ENCODE assay signal across 10 mouse cellular contexts in genomic region chr5:136237607-136238006, GRCm38 (mm10). TPM values are rescaled to one million over a fixed set of nuclear protein-coding genes. Genes with fewer than 3 reads are reported as not detected.
A peak's percentile ranks its signal among the peaks of the same experiment; 100 is the strongest.
DNase-seq lines count a peak whose midpoint lies in the region; ATAC-seq lines count a peak whose summit lies in the region.
"Had no signal": no experiment of that assay in that cellular context is flagged by ENCODE, and none has a peak within 500 bp of the region (broad histone marks: within the 10 kb centered on the region; RNA-seq: fewer than 3 reads in every experiment).

No protein-coding gene starts in this region.

- peaks cover 8% of the 10 kb centered on the region for H3K4me1 ChIP-seq in heart, embryonic 12.5 days (replicated peaks)
- peaks cover 4% of the 10 kb centered on the region; the same call in 1 of the 2 replicates for H3K4me1 ChIP-seq in embryonic facial prominence, embryonic 11.5 days (ENCODE audit: control insufficient read depth, insufficient read depth, low read length)
- H3K4me1 ChIP-seq in kidney, embryonic 14.5 days (ENCODE audit: control insufficient read depth, insufficient read depth, low read length) = no peaks in the 10 kb centered on the region; the same call in 1 of the 2 replicates
- peaks cover 27% of the 10 kb centered on the region for H3K4me1 ChIP-seq in midbrain, embryonic 14.5 days (ENCODE audit: control insufficient read depth, insufficient read depth, low read length)

- H3K9me3 ChIP-seq in heart, embryonic 12.5 days (replicated peaks) = no peaks in the 10 kb centered on the region
- H3K9me3 ChIP-seq in embryonic facial prominence, embryonic 11.5 days (replicated peaks; ENCODE audit: control insufficient read depth, low read length) = no peaks in the 10 kb centered on the region
- no peaks in the 10 kb centered on the region for H3K9me3 ChIP-seq in kidney, embryonic 14.5 days (ENCODE audit: control insufficient read depth, low read length)
- no peaks in the 10 kb centered on the region for H3K9me3 ChIP-seq in midbrain, embryonic 14.5 days (ENCODE audit: control insufficient read depth, low read length)

- peaks cover 81% of the 10 kb centered on the region for H3K27me3 ChIP-seq in heart, embryonic 12.5 days (replicated peaks)
- H3K27me3 ChIP-seq in embryonic facial prominence, embryonic 11.5 days (ENCODE audit: control insufficient read depth, insufficient read depth, low read length) = no peaks in the 10 kb centered on the region
- H3K27me3 ChIP-seq in kidney, embryonic 14.5 days (ENCODE audit: control insufficient read depth, insufficient read depth, low read length) = no peaks in the 10 kb centered on the region
- no peaks in the 10 kb centered on the region for H3K27me3 ChIP-seq in midbrain, embryonic 14.5 days (ENCODE audit: control insufficient read depth, insufficient read depth, low read length)
- H3K27me3 ChIP-seq: CH12.LX had no signal

- H3K27ac ChIP-seq in heart, embryonic 12.5 days (ENCODE audit: poor library complexity, severe bottlenecking) = no peak overlapping the region
- no peak overlapping the region for H3K27ac ChIP-seq in embryonic facial prominence, embryonic 11.5 days (replicated peaks; ENCODE audit: low read depth, low read length)
- H3K27ac ChIP-seq in kidney, embryonic 14.5 days (ENCODE audit: low read depth, low read length) = no peak overlapping the region
- H3K27ac ChIP-seq in midbrain, embryonic 14.5 days (replicated peaks; ENCODE audit: low read depth, low read length) = no peak overlapping the region

- ATAC-seq in heart, embryonic 12.5 days (ENCODE audit: insufficient number of reproducible peaks, low FRiP score) = no peak
- ATAC-seq in embryonic facial prominence, embryonic 11.5 days (replicated peaks; ENCODE audit: insufficient number of reproducible peaks, low FRiP score, low TSS enrichment, low read depth) = no peak
- ATAC-seq in kidney, embryonic 14.5 days (ENCODE audit: low FRiP score, low TSS enrichment) = no peak
- ATAC-seq in midbrain, embryonic 14.5 days (ENCODE audit: low FRiP score, low TSS enrichment) = no peak

- intact Hi-C loops in left cerebral cortex, postnatal 36 days (cut with DNase I) = no loop called here

- no peaks in the 10 kb centered on the region for H3K36me3 ChIP-seq in heart, embryonic 12.5 days
- H3K36me3 ChIP-seq in embryonic facial prominence, embryonic 11.5 days (replicated peaks; ENCODE audit: control insufficient read depth, insufficient read depth, low read depth, low read length) = no peaks in the 10 kb centered on the region
- H3K36me3 ChIP-seq in kidney, embryonic 14.5 days (ENCODE audit: control insufficient read depth, insufficient read depth, low read length) = no peaks in the 10 kb centered on the region
- H3K36me3 ChIP-seq in midbrain, embryonic 14.5 days (ENCODE audit: control insufficient read depth, insufficient read depth, low read length) = no peaks in the 10 kb centered on the region

- DNase-seq in heart, adult 8-10 months (ENCODE audit: low spot score) = no peak
- peak; percentile 27 for DNase-seq in embryonic facial prominence, embryonic 11.5 days (ENCODE audit: low spot score)
- DNase-seq in midbrain, embryonic 14.5 days = peak; percentile 43
- no peak for DNase-seq in left cerebral cortex, postnatal 36 days (ENCODE audit: low spot score in 2 of 2)
- DNase-seq in spleen, postnatal 36 days (ENCODE audit: low spot score in 2 of 2) = no peak
- no peak for DNase-seq in left cerebral cortex, adult 8-10 months (ENCODE audit: low spot score in 2 of 2)

- WGBS in heart, embryonic 12.5 days = under 1% methylated on average over 19 of the region's 19 CpGs
- WGBS in embryonic facial prominence, embryonic 11.5 days = 2% methylated on average over 19 of the region's 19 CpGs
- WGBS in kidney, embryonic 14.5 days = 1% methylated on average over 19 of the region's 19 CpGs
- WGBS in midbrain, embryonic 14.5 days = 2% methylated on average over 19 of the region's 19 CpGs

- H3K4me2 ChIP-seq in heart, embryonic 12.5 days = peak overlapping the region; percentile 68
- H3K4me2 ChIP-seq in embryonic facial prominence, embryonic 11.5 days (ENCODE audit: low read depth, low read length) = peak overlapping the region; percentile 57
- peak overlapping the region; percentile 57 for H3K4me2 ChIP-seq in kidney, embryonic 14.5 days (replicated peaks; ENCODE audit: low read depth, low read length)
- H3K4me2 ChIP-seq in midbrain, embryonic 14.5 days (ENCODE audit: low read length) = peak overlapping the region; percentile 59

- peak overlapping the region; percentile 33 for H3K4me3 ChIP-seq in heart, embryonic 12.5 days
- H3K4me3 ChIP-seq in embryonic facial prominence, embryonic 11.5 days (ENCODE audit: low read depth, low read length) = peak overlapping the region; percentile 27
- H3K4me3 ChIP-seq in kidney, embryonic 14.5 days (ENCODE audit: low read length) = peak overlapping the region; percentile 31
- peak overlapping the region; percentile 28 for H3K4me3 ChIP-seq in midbrain, embryonic 14.5 days (replicated peaks; ENCODE audit: low read depth, low read length)
- H3K4me3 ChIP-seq: erythroblast, embryonic 14.5 days had no signal

- 0 out of 2 replicates have a peak overlapping the region, but pooled peaks have one; percentile 21 for H3K9ac ChIP-seq in heart, embryonic 12.5 days
- H3K9ac ChIP-seq in embryonic facial prominence, embryonic 11.5 days (replicated peaks; ENCODE audit: low read length) = peak overlapping the region; percentile 43; the same call in 1 of the 2 replicates
- no peak overlapping the region for H3K9ac ChIP-seq in kidney, embryonic 14.5 days (ENCODE audit: low read depth, low read length)
- peak overlapping the region; percentile 45; the same call in 1 of the 2 replicates for H3K9ac ChIP-seq in midbrain, embryonic 14.5 days (replicated peaks; ENCODE audit: low read length)

RNA-seq across cellular contexts. Expression of gene Sh2b2, which starts 8.7 kb away (rescaled TPM):
- 1.5 and 1.9 TPM in 2 replicates for polyA plus RNA-seq in heart, embryonic 12.5 days (2016; fragmentation: Nextera tagmentation; extraction: Ambion mirVana)
- under 1 TPM; 0.24 to 0.82 (median 0.53) TPM for total RNA-seq in heart, adult 8-10 months (2022)
- 9.7 and 9.8 TPM in 2 replicates for polyA plus RNA-seq in embryonic facial prominence, embryonic 11.5 days (2014; fragmentation: Nextera tagmentation; extraction: Ambion mirVana)
- polyA plus RNA-seq in kidney, embryonic 14.5 days (2014; fragmentation: Nextera tagmentation; extraction: Ambion mirVana) = 5.0 and 5.4 TPM in 2 replicates
- 23.9 and 30.8 TPM in 2 replicates for polyA plus RNA-seq in midbrain, embryonic 14.5 days (2014; fragmentation: Nextera tagmentation; extraction: Ambion mirVana)
- total RNA-seq in left cerebral cortex, postnatal 36 days (2021) = 1 to 10 TPM; 8.0 to 9.7 TPM
- total RNA-seq in left cerebral cortex, adult 8-10 months (2022) = 1 to 10 TPM; 5.3 to 7.5 (median 6.7) TPM

RNA-seq across cellular contexts. Expression of gene Prkrip1, which starts 38.8 kb away (rescaled TPM):
- 41.8 and 48.1 TPM in 2 replicates for polyA plus RNA-seq in heart, embryonic 12.5 days (2016; fragmentation: Nextera tagmentation; extraction: Ambion mirVana)
- total RNA-seq in heart, adult 8-10 months (2022) = 10 to 100 TPM; 14.8 to 21.1 (median 19.0) TPM
- polyA plus RNA-seq in embryonic facial prominence, embryonic 11.5 days (2014; fragmentation: Nextera tagmentation; extraction: Ambion mirVana) = 70.7 and 75.6 TPM in 2 replicates
- polyA plus RNA-seq in kidney, embryonic 14.5 days (2014; fragmentation: Nextera tagmentation; extraction: Ambion mirVana) = 57.5 and 64.5 TPM in 2 replicates
- polyA plus RNA-seq in midbrain, embryonic 14.5 days (2014; fragmentation: Nextera tagmentation; extraction: Ambion mirVana) = 60.8 and 67.1 TPM in 2 replicates
- total RNA-seq in left cerebral cortex, postnatal 36 days (2021) = 10 to 100 TPM; 28.3 to 39.2 TPM
- total RNA-seq in left cerebral cortex, adult 8-10 months (2022) = 10 to 100 TPM; 25.2 to 36.0 (median 26.9) TPM

Comparison
In these comparisons a context has a peak if more than half of its experiments do, and no peak if none do; other contexts are left out.
1. DNase-seq: peak in embryonic facial prominence, embryonic 11.5 days (single experiment) and midbrain, embryonic 14.5 days (single experiment); none in heart, adult 8-10 months (single experiment), left cerebral cortex, postnatal 36 days (0 of 2), spleen, postnatal 36 days (0 of 2) and left cerebral cortex, adult 8-10 months (0 of 2).
2. Peak in every context shown above with its lines, with median percentiles within 50 percentile points of each other: H3K4me2 ChIP-seq and H3K4me3 ChIP-seq.